Mouse (Mus musculus): ENCODE results near the gene Madcam1.
"Not testable (repeated sequence)": the region's sequence is repeated elsewhere in the genome, so short reads cannot be mapped to it uniquely, and the experiment has no call there.

Gene Madcam1

DNA sequence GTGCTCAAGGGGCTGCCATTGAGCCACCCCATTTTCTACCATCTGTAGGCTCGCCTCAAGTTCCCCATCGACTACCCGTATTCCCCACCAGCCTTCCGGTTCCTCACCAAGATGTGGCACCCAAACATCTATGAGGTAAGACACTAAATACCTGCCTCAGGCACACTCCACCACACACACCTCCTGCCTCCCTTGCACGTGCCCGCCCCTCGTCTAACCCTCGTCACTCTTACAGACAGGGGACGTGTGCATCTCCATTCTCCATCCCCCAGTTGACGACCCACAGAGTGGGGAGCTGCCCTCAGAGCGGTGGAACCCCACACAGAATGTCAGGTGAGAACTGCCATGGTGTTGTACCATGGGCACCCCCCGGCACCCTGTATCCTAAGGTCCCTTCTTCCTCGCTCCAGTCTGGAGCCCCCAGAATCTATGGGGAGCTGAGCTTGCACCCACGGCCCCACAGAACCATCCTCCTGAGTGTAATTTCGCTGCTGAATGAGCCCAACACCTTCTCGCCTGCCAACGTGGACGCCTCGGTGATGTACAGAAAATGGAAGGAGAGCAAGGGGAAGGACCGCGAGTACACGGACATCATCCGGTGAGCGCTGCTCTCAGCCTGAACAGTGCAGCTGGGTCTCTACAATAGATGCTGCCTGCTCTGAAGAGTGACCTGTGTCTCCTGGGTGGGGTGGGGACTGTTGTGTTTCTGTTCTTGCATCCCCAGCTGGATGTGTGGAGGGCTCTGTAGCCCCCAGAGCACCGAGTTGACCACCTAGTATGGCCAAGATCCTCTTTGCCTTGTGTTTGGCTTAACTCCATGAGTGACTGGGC, 20.6 kb downstream of the Madcam1 start:
- in situ Hi-C loops (cut with MboI; ENCODE audit: unreplicated experiment in 2 of 2) = loop anchor here in 1 of 2 experiments (25.0 kb wide), 1 partner anchor 1673 kb away; the partner anchor contains the start of gene Pfkl

DNA sequence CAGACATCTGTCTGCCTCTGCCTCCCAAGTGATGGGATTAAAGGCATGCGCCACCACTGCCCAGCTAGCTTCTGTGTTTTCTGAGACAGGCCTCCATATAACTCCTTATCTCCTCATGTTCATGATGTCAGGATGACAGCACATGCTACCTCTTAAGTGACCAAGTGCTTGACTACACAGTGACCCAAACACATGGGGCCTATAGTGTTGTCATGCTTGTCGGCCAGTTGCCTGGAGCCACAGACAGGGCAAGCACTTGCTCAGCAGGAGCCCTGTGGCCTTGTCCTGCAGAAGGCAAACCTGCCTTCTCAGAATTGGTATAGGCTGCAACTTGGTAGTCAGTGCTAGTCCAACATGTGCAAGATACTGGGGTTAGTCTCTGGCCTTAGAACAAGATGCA, 21.9 kb downstream of the Madcam1 start:
- in situ Hi-C loops (cut with MboI; ENCODE audit: unreplicated experiment in 2 of 2) = loop anchor here in 1 of 2 experiments (25.0 kb wide), 1 partner anchor 1674 kb away; the partner anchor contains the start of gene Pfkl

DNA sequence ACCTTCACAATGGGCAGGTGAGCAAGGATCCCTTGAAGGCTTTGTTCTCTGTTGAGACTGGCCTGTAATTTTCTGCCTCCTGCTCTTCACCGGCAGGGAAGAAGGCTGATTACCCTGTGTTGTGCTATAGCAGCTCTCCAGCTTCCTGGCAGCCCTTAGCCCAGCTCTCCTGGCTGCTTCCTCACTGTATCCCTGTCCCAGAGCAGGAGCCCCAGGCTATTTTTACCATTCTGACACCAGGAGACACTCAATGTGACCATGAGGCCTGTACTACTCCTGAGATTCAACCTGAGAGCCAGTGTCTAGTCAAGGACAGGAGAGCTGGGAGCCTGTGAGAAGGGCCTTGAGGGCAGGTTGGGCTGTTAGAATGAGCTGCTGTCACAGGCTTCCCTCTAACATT, 22.3 kb downstream of the Madcam1 start:
- in situ Hi-C loops (cut with MboI; ENCODE audit: unreplicated experiment in 2 of 2) = loop anchor here in 1 of 2 experiments (25.0 kb wide), 1 partner anchor 1674 kb away; the partner anchor contains the start of gene Pfkl

DNA sequence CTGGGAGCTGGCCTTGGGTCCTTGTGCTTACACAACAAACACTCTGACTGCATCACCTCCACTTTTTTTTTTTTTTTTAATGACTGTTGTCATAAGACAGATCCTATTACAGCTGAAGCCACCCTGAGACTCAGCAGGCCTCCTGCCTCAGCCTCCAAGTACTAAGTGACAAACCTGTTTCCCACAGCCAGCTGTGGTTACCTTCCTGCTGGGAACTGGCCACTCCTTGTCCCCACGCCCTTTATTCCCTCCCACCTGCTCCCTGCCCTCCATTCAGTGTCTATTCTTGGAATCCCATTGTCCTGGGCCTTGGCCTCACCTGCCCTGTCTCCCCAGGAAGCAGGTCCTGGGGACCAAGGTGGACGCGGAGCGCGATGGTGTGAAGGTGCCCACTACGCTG, 23.2 kb downstream of the Madcam1 start:
- in situ Hi-C loops (cut with MboI; ENCODE audit: unreplicated experiment in 2 of 2) = loop anchor here in 1 of 2 experiments (25.0 kb wide), 1 partner anchor 1675 kb away; the partner anchor contains the start of gene Pfkl

DNA sequence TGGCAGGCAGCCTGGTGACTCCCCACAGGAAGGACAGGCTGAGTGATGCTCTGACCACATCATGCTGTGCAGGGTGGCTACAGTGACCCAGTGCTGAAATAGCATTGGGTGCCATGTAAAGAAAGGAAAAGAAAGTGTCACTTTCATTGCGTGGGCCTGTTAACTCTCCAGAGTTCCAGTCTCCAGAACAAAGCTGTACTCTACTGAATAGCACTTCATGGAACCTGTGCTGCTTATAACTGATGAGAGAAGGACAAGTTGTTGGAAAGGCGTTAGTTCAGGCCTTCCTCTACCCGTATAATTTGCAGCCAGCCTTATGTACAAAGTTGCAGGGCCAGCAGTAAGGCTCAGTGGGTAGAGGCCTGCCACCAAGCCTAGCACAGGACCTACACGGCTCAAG, 24.4 kb downstream of the Madcam1 start, which contains the start of gene Gzmm:
TSS of gene Gzmm (plus strand) at position 301 of the 400 bp plus-strand sequence.
- in situ Hi-C loops (cut with MboI; ENCODE audit: unreplicated experiment in 2 of 2) = loop anchor here in 1 of 2 experiments (25.0 kb wide), 1 partner anchor 1676 kb away; the partner anchor contains the start of gene Pfkl

DNA sequence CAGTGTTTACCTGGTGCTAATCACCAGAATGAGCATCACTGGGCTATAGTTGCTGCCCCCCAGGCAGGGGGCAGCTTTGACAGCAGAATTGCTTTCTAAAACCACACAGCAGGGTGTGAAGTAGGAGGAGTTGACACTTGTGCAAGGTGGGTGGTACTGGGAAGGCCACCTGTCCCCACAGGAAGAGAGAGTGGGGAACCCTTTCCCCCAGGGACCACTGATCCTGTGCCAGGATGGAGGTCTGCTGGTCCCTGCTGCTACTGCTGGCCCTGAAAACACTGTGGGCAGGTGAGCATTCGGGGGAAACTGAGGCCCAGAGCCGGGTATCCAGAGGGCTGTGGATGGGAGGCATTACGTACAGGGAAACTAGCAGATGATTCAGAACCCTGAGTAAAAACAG, 24.8 kb downstream of the Madcam1 start:
- in situ Hi-C loops (cut with MboI; ENCODE audit: unreplicated experiment in 2 of 2) = loop anchor here in 1 of 2 experiments (25.0 kb wide), 1 partner anchor 1677 kb away; the partner anchor contains the start of gene Pfkl

DNA sequence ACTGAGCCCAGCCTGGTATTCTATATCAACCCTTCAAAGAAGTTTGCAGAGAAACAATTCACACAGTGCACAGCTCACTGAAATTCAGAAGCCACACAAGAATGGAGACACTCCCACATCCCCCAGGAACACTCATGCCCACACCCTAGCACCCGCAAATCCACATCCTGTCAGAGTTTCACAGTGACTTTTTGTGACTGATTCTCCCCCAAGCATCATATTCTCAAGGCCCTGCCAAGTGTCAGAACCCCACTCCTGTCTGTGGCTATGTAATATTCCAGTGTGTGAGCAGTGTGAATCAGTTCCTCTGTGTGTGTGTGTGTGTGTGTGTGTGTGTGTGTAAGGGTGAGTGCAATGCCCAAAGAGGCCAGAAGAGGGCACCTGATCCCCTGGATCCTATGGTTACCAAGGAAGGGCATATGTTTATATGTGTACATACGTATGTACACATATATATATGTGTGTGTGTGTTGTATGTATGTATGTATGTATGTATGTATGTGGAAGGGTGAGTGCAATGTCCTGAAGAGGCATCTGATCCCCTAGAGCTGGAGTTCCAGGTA, 27.7 kb downstream of the Madcam1 start:
- in situ Hi-C loops (cut with MboI; ENCODE audit: unreplicated experiment in 2 of 2) = loop anchor here (5.0 to 25.0 kb wide), 3 partner anchors 93 to 1680 kb away; partner anchors contain the start of gene Pfkl (in 1 of the 2)

DNA sequence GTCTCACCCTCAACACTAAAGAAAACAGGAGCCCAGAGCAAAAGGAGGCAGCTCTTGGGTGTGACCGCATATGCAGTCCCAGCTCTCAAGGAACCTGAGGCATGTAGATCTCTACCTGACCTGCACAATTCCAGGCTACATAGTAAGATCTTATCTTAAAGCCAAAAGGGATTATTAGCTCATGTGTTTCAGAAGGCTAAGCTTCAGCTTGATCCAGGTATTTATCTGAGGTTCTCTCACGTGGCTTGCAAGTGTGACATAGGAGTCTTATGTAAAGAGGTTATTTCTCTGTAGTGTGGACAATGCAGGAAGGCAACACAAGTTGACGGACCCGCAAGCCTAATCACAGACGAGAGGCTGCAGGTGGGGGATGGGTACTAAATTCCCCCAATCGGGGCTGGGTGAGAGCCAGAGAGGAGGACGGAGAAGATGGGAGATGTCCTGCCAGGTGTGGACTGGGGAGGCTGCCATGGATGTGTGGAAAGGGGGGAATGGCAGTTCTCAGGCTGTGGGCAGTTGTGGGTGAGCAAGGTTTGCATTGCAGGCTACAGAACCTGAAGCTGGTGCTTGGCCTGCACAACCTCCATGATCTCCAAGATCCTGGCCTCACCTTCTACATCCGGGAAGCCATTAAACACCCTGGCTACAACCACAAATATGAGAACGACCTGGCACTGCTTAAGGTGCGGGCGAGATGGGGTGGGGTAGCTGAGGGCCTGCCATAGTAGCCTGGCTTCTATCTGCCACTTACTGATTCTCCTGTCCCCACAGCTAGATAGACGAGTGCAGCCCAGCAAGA, 29.4 kb downstream of the Madcam1 start:
- in situ Hi-C loops (cut with MboI; ENCODE audit: unreplicated experiment in 2 of 2) = loop anchor here (5.0 to 25.0 kb wide), 3 partner anchors 91 to 1681 kb away; partner anchors contain the start of gene Pfkl (in 1 of the 2)

DNA sequence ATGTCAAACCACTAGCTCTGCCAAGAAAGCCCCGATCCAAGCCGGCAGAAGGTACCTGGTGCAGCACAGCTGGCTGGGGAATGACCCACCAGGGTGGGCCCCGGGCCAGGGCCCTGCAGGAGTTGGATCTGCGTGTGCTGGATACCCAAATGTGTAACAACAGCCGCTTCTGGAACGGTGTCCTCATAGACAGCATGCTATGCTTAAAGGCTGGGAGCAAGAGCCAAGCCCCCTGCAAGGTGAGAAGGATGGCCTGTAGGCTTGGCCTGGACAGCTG, 30.0 kb downstream of the Madcam1 start:
- in situ Hi-C loops (cut with MboI; ENCODE audit: unreplicated experiment in 2 of 2) = loop anchor here (5.0 to 25.0 kb wide), 3 partner anchors 90 to 1682 kb away; partner anchors contain the start of gene Pfkl (in 1 of the 2)

DNA sequence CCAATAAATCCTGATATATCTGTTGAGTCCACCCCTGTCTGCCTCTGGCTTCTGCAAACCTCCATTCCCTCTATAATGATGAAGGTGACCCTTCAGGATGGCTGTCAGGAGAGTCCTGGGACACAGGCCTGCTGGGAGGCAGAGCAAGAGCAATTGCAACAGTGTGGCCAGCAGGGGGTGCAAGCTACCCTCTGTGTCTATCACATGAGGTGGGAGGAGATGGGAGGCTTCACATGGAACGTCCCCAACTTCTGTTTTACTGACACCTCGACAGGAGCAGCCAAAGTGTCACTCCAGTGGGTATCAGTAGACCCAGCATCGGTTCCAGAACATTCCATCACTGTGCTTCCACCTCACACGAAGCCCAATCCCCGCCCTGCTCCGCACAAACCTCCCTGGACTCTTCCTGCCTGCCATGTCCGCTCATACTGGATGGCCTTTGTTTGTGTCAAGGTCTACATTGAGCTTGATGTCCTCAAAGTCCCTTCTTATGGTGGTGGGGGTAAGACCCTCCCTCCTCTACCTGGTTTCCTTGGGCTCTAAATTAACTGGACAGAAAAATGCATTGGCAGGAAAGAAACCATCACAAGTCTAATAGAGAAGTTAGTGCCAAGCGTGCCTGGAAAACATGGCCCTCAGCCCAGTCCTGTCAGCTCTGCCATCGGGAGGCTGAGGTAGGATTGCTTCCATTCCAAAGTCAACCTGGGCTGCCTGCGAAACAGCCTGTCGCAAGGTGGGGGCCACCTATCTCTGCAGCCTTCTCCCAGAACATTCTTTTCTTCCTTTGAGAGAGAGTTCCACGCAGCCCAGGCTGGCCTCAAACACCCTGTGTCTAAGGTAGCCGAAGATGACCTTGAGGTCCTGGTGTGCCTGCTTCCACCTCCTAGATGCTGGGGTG, 31.1 kb downstream of the Madcam1 start:
- in situ Hi-C loops (cut with MboI; ENCODE audit: unreplicated experiment in 2 of 2) = loop anchor here in 1 of 2 experiments (10.0 to 25.0 kb wide), 2 partner anchors 89 to 1683 kb away; partner anchors contain the start of gene Pfkl

DNA sequence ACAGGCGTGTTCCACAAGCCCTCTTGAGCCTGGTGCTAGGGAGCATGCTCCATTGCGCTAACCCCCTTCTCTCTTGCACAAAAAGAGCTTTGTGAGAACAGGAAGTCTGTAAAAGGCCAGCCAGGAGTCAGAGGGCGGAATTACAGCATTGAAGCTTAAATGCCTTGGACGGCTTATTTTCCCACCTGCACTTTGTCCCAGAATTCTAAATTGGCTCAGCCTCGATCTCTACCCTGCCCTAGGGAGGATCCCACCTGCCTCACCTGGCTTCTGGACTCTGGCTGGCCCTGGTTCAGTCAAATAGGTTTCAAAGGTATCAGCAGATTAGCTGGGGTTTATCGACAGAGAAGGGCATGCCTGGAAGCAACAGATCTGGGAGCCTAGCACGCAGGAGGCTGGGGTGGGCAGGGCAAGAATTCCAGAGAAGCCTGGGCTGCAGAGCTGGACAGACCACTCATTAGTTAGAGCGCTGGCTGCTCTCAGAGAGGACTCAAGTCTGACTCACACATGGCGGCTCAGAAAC, 31.8 kb downstream of the Madcam1 start:
- in situ Hi-C loops (cut with MboI; ENCODE audit: unreplicated experiment in 2 of 2) = loop anchor here in 1 of 2 experiments (10.0 to 25.0 kb wide), 2 partner anchors 89 to 1684 kb away; partner anchors contain the start of gene Pfkl

DNA sequence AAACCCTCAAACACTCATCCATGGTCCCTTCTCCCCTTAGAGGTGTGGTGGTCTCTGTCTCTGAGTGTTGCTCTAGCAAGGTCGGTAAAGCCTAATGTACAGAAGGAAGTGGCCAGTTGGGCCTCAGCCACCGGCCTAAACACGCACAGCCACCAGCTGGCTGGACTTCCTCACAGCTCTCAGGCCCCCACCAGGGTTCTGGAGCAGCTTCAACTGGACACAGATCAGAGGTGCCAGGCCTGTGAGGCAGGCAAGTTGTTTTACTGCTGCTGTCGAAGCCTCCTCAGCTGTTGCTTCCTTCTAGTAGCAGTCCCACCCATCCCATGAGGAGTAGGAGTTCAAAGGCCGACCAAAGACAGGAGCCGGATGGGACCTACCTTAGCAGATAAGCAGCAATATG, 33.6 kb downstream of the Madcam1 start:
- in situ Hi-C loops (cut with MboI; ENCODE audit: unreplicated experiment in 2 of 2) = loop anchor here in 1 of 2 experiments (10.0 to 25.0 kb wide), 2 partner anchors 87 to 1686 kb away; partner anchors contain the start of gene Pfkl

DNA sequence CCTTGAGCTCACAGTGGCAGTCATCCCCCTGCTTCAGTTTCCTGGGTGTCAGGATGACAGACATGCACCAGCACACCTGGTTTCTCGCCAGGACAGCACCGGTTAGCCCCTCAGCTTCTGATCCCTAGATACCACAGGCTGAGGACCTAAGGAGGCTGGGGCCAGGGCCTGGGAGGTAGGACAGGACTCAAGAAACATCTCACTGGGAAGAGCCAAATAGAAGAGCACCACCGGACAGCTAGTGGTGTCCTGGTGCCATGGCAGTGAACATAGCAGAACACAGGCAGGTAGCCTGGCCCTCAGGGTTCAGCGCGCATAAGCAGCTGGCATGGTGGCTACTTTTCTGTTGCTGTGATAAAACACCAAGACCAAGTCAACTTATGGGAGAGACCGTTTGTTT, 34.1 kb downstream of the Madcam1 start:
- in situ Hi-C loops (cut with MboI; ENCODE audit: unreplicated experiment in 2 of 2) = loop anchor here in 1 of 2 experiments (10.0 to 25.0 kb wide), 2 partner anchors 86 to 1686 kb away; partner anchors contain the start of gene Pfkl

DNA sequence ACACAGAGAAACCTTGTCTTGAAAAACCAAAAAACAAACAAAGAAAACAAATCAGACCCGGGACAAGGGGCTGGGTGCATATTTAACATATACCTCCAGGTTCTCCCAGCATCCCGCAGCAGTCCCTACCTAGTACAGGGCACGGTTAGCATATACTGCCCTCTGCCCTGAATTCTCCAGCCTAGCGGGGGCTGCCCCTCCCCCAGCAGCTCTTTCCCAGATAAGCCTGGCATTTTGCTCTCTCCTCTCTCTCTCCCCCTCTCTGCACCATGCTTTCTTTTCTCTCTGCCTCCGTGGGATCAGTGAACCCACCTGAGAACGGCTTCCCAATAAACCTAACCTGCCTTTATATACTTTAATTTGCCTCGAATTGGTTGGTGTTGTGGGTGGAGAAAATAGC, 36.3 kb downstream of the Madcam1 start:
- in situ Hi-C loops (cut with MboI; ENCODE audit: unreplicated experiment in 2 of 2) = no loop called here

DNA sequence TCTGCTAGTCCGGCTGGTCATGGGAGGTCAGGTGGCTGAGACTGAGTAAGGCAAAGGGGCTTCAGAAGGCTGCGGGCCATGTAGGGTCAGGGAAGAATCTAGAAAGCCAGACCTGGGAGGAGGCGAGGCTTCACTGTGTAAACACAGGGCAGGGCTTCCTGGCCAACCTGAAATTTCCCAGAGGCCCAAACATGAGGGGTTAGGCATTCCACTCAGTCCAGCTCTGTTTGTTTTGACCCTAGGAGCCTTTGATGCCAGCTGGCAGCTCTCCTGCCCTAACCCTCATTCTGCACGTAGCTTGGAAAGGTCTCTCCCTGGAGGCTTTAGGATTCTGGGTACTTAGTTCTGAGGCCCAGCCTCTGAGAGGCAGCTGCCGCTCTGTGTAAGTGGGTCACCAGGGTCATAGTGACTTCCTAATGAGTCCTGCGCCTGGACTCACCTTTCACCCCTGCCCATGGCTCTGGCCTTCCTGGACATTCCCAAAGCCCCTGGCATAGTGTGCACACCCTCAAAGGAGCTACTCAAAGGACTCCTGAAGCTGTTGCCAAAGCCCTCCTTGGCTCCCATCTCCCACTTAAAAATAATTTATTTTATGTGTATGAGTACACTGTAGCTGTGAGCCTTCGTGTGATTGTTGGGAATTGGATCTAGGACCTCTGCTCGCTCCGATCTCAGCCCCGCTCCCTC, 37.2 kb downstream of the Madcam1 start:
- in situ Hi-C loops (cut with MboI; ENCODE audit: unreplicated experiment in 2 of 2) = no loop called here

DNA sequence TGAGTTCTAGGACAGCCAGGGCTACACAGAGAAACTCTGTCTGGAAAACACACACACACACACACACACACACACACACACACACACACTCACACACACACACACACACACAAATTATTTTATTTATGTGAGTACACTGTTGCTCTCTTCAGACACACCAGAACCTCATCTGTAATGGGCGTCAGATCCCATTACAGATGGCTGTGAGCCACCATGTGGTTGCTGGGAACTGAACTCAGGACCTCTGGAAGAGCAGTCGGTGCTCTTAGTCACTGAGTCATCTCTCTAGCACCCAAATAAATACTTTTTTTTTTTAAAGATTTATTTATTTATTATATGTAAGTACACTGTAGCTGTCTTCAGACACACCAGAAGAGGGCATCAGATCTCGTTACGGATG, 38.6 kb downstream of the Madcam1 start:
- in situ Hi-C loops (cut with MboI; ENCODE audit: unreplicated experiment in 2 of 2) = not testable (repeated sequence)

DNA sequence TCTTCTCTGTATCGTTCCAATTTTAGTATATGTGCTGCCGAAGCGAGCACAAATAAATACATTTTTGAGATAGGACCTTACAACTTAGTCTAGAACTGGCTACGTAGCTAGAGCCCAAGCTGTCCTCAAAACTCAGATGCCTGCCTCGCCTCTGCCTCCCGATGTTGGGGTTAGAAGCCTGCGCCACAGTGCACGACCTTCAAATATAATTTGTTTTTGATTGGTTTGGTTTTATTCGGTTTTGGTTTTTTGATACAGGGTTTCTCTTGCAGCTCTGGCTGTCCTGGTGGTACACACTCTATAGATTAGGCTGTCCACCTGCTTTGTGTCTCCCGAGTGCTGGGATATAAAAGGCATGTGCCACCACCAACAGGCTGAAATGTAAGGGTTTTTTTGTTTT, 39.2 kb downstream of the Madcam1 start:
- in situ Hi-C loops (cut with MboI; ENCODE audit: unreplicated experiment in 2 of 2) = no loop called here
